Mouse (Mus musculus) CH12.LX (cell line): ENCODE measurements around the gene Gcnt1. TPM values are rescaled to one million over a fixed set of nuclear protein-coding genes. Genes with fewer than 3 reads are reported as not detected.

Experiments
- polyA plus RNA-seq: library from polyadenylated mRNA; unstranded; fragments of >175 nt; gene quantifications from 2 replicates; pipeline ENCODE4 v1.2.1, GENCODE M21; 2012; ENCODE audit warnings: low read depth; ENCODE audit not compliant: insufficient read length
- total RNA-seq, 2 experiments: library from RNA; depleted of rRNA; stranded (reverse); fragments of 300-350 nt in 1 of 2; fragments of >200 nt in 1 of 2; gene quantifications; 2 replicates each; pipeline ENCODE4 v1.2.3; 2012 to 2014

Gene Gcnt1
- total and polyA plus RNA-seq, 3 experiments: 4.2 to 7.6 (median 6.6) TPM

Other genes starting within 250 kb of the Gcnt1 start
- 14.7 and 15.6 TPM in 2 replicates for gene Rfk, start 21.2 kb upstream of the Gcnt1 start, total RNA-seq (2012; rRNA removed)
- 50.9 and 51.8 TPM in 2 replicates for gene Rfk, start 21.2 kb upstream of the Gcnt1 start, total RNA-seq (2014; rRNA removed)
- gene Rfk, start 21.2 kb upstream of the Gcnt1 start, polyA plus RNA-seq: 28.4 and 34.2 TPM in 2 replicates